Mouse (Mus musculus) frontal cortex, postnatal 36 days (tissue): ENCODE measurements around the gene Svopl.

Source experiments
- DNase-seq, 2 experiments: peaks; one replicate each; pipeline ENCODE4 v3.0.0; 2022; ENCODE audit warnings: low spot score in 2 of 2

Svopl gene

DNA sequence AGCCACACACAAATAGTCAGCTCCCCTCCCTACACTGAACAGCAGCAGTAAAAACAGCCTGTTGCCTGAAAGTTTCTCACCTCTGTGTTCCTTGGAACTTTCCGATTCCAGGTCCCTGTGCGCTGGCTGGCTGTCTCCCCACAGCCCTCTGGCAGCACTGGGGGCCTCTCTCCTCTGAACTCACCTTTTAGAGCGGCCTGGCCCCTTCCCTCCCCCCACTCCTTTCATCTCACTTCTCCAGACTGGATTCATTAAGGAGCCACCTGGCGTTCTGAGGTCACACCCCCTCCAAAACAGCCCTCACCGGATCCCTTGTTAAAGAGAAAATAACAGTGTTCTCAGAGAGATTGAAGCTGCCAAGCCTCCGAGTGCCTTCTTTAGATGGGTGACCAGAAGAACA is at the start of gene Svopl:
TSS of gene Svopl (minus strand) at position 159 of the 400 bp plus-strand sequence.
- DNase-seq: no peak

DNA sequence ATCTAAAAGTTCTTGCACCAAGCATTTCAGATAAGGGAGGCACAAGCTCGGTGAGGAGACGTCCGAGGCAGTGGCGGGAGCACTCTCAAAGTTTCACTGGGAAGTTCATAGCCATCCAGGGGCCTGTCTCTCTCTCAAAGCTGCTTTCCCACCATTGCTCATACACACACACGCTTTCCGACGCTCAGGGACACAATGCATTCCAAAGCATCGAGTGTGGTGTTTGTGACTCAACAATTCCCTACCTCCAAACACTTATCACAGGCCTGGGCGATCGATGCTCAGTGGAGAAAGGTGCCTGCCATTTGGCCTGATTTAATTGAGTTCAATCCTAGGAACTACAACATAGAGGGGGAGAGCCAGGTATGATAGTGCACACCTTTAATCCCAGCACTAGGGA is 47.9 kb upstream of the Svopl start:
- DNase-seq: no peak

GRCm38 (mm10) chr6:38092539-38092938 is 45.7 kb upstream of the Svopl start:
- no peak for DNase-seq

DNA sequence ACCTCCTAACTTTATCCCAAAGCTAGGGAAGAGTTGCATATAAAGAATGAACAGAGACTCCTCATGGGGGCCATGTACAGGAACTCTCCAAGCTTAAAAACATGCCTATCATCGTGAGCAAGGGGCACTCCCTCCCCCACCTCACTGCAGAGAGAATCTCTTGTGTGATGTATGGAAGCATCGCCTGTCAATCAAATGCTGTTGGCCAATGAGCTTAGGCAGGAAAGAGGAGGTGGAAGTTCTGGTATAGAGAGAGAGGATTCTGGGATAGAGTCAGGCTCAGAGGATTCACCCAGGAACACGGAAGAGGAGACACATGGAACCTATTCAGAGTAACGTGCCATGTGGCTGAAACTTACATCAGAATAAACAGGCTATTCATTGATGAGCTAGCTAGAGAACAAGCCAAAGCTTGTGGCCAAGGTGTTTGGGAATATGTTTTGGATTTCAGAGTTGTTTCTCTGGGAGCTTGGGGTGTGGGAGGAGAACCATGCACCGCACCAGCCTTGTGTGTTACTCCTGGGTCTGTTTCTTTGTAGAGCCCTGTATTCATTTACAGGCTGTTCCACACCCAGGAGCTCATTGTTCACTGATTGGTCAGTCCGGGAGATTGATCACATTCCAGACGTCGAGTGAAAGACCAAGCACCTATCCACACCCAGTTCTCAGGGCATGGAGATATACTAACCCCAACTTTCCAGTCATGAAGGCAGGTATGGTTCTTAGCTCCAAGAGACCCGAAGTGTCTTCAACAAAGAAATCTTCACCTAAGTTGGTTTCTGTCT is 40.6 kb upstream of the Svopl start:
- DNase-seq: no peak

DNA sequence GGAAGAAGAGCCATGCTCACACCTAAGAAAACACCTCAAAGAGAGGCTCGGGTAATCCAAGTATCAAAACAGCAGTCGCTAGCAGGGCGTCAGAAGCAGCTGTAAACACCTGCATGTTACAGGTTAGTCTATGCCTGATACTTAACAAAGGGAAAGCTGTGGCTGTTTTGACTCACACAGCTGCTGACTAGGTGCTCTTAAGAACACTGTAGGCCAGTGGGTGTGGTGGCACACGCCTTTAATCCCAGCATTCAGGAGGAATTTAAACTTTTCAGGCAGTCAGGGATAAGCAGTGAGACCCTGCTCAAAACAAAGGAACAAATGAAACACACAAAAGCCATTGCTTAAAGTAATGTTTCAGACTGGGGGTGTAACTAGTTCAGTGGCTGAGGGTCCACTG is 36.4 kb upstream of the Svopl start:
- DNase-seq: no peak

- no peak for DNase-seq
Measured at GRCm38 (mm10) chr6:38081727-38082341, 35.0 kb upstream of the Svopl start.

DNA sequence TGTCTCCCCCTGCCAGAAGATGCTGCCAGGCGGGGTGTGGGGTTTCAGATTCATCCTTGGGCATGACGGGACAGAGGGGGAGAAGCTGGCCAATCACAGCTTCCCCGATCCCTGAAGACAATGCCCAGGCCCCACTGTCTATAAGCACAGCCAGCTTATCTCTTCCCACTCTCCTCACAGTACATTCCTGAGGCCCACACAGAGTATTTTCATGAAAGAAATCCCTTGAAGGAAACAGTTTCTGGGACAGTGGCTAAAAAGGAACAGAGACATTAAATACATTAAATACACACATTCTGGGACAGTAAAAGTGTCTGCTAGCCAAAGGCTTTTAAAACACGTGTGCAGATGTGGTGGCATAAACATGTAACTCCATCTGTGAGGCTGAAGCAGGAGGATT is 33.6 kb upstream of the Svopl start:
- no peak for DNase-seq

GRCm38 (mm10) chr6:38073592-38073991 is 26.8 kb upstream of the Svopl start:
- no peak for DNase-seq

DNA sequence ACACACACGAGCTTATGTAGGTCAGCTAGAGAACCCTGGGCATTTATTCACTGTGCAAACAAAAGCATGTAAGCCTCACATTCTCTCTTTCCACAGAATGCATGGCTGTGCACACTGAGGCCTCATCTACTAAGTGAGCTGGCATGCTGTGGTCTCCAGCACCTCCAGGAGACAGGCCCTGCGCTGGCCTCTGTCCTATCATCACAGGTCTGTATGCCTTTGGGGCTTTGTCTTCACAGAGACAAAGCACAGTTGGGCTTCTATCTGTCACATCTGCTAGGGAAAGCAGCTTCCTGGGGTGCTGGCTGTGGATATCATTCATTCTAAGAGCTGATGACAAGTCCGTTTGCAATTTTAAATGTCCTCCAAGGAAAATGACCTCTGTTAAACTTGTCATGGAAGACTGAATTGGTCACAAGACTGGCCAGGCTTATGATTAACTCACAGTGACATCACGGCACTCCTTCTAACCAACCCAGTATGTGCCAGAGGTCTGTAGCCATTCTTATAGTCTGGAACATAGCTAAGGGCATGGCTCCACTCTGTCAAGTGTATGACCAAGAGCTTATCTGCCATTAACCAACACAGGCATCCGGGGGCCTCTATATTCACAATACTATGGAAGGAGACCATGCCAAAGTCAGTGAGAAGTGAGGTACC is 25.5 kb upstream of the Svopl start:
- DNase-seq: no peak

DNA sequence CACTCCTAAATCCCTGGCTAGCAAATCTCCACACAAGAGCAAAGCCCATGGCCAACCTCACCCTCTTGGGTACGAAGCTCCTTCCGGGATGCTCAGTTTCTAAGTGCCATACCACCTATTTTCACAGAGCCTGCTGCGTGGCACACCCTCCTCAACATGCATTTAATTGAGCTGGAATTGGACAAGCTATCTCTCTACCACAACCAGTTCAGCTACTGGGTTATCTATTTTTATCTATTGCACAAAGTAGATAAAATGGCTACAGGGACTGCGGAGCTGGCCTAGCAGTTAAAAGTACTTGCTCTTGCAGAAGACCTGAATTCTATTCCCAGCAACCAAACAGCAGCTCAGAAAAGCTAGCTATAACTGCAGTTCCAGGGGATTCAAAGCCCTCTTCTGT is 24.5 kb upstream of the Svopl start:
- DNase-seq: no peak

DNA sequence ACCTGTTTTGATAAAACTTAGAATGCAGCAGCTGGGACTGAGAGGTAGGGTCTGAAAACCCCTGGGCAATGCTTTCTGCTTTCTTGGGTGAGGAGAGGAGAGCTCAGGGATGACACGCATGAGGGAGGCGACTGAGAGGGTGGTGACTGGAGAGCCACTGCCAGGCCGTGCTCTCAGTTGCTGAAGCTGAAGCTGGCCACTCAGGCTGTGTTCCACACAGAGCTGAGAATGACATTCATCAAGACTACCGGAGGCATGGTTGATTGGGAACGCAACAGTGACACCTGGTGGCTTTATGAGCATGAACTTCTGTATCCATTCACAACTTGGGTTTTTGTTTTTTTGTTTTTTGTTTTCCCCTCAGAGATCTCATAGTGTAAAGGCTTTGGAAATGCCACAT is 19.4 kb upstream of the Svopl start:
- peak; percentile 57 to 73 for DNase-seq

DNA sequence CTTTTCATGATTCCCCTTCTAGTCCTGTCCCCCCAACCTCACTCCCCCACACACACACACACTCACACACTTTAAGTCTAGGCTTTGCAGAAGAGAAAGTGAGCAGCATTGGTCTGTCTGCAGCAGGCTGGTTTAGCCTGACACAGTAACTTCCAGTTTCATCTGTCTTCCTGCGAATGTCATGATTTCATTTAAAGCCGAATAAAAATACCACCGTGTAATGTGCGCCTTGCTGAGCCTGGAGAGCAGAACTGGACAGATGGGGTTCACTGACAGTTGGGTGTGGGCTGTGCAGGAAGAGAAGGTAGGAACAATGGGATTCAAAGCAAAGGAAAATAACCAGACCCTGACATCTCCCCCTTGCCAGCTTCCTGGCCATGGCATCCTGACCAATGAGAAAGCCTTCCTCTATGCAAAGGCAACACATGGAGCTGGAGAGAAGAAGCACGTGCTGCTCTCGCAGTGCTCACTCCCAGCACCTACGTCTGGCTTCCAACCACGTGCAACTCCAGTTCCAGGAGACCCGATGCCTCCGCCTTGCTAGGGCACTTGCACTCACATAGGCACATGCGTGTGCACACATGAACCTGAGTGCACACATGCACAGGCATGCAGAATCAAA is 18.8 kb upstream of the Svopl start:
- DNase-seq: peak; percentile 55 to 69

GRCm38 (mm10) chr6:38065122-38065500 is 18.3 kb upstream of the Svopl start:
- DNase-seq: peak; percentile 47 to 70

DNA sequence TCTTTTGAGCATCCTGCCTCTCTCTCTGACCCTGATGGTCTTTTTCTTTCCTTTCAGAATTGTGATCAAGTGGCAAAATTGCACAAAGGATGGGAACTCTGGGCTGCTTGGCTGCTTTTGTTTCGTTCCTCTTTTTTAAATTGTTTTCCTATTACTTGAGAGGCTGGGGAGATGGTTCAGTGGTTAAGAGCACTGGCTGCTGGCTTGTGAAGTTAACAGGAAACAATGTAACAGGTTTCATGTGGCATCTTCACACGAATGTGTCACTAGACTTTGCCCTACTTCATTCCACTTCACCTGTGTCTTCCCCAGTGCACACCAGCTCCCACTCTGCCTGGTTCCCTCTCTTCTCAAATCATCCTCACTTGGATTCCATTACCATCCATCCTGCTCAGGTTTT is 17.8 kb upstream of the Svopl start:
- DNase-seq: no peak

DNA sequence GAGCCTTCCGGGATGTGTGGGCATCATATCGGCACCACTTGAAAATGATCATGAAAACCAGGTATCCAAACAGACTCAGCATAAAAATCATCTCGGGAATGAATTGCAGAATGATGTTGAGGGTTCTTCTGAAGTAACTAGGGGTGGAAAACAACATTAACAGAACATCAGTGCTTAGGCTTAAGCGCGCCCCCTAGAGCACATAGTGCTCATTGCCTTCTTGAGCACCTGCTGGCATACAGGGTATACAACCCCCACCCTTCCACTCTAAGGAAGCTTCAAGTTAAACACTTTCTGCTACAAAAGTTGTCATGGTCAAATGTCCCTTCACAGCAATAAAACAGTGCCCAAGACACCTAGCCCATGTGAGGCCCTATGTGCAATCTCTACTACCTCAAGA is 12.0 kb upstream of the Svopl start:
- no peak for DNase-seq

- DNase-seq: no peak
Measured at GRCm38 (mm10) chr6:38055471-38056330, 8.9 kb upstream of the Svopl start.

DNA sequence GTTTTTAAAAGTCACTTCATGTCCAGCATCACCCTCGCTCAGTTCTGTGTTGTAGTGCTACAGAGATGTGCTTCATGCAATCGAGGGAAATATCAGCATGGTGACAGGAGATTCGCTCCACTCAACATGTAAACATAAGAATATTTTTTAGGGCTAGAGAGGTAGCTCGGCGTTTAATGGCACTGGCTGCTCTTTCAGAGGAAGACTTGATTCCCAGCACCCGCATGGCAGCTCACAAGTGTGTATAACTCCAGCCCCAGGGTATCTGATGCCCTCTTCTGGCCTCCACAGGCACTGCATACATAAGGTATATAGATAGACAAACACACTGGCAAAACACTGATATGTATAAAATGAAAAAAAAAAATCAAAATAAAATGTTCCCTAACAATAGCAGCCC is 2.8 kb upstream of the Svopl start:
- no peak for DNase-seq

- no peak for DNase-seq
Measured at GRCm38 (mm10) chr6:38048800-38049561, 2.2 kb upstream of the Svopl start.

DNA sequence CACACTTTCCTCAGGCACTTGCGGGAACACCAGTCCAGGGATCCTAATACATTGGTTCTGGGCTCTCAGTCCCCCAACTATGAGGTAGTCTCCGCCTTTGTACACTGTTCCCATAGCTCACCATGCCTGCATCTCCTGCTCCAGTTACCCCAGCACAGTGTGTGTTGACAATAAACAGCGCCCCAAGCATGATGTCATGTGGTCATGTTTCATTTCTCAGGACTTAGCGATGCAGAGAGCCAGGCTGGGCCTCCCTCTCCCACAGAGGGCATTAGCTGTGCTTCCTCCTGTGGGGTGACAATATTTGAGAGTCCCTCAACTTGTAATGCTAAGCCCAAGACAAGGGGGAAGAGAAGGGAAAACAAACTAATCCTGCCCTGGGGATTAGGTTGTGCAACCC is 1.2 kb upstream of the Svopl start:
- no peak for DNase-seq

DNA sequence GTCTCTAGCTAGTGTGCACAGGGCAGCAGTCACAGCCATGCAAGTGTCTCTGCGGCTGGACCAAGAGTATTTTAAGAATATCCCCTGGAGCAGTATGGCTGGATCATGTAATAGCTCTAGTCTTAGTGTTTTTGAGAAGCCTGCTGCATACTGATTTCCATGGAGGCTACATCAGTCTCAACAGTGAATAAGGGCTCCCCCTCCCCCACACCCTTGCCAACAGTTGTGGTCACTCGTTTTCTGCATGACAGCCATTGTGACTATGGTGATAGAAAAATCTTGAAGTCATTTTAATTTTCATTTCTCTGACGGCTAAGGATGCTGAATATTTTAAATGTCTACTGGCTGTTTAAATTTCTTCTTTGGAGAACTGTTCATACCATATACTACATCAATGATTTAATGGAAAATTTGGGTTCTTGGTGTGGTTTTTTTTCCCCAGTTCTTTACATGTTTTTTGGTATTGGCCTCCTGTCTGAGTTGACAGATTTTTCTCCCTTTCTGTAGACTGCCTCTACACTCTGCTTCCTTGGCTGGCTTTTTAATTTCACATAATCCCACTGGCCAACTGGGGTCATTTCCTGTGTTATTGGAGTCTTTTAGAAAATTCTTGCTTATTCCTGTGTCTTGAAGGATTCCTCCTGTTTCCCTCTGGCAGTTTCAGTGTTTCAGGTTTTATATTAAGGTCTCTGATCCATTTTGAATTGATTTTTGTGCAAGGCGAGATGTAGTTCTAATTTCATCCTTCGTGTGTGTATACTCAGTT is 13.8 kb downstream of the Svopl start:
- DNase-seq: no peak
